Mouse (Mus musculus) lung, embryonic 14.5 days (tissue): Measurements from ENCODE around the gene Adgrb3. TPM values are rescaled to one million over a fixed set of nuclear protein-coding genes. Genes with fewer than 3 reads are reported as not detected.

Experiments
- ATAC-seq: fragments of 200-750 bp; cut with Nextera tagmentation; 2 replicates; pipeline ENCODE4 v1.8.0; 2017; ENCODE audit warnings: mild to moderate bottlenecking, moderate TSS enrichment, moderate library complexity; ENCODE audit not compliant: insufficient read depth
- DNase-seq: peaks from one replicate; pipeline ENCODE4 v3.0.0-alpha.2; 2015
- H3K27ac ChIP-seq: fragments of 300-500 bp; sonication (generic); 2 replicates; pipeline ENCODE4 v1.5.1; 2014; ENCODE audit warnings: low read depth, mild to moderate bottlenecking, moderate library complexity
- H3K27me3 ChIP-seq: fragments of 300-500 bp; sonication (generic); 2 replicates; pipeline ENCODE4 v1.6.1; 2014; ENCODE audit warnings: low read length, control low read depth; ENCODE audit not compliant: insufficient read depth
- H3K36me3 ChIP-seq: fragments of 300-500 bp; sonication (generic); 2 replicates; pipeline ENCODE4 v1.6.1; 2014; ENCODE audit warnings: control low read depth; ENCODE audit not compliant: insufficient read depth
- H3K4me1 ChIP-seq: fragments of 300-500 bp; sonication (generic); 2 replicates; pipeline ENCODE4 v1.6.1; 2014; ENCODE audit warnings: antibody characterized with exemption, control low read depth; ENCODE audit not compliant: insufficient read depth
- H3K4me2 ChIP-seq: fragments of 300-500 bp; sonication (generic); 2 replicates; pipeline ENCODE4 v1.6.1; 2014; ENCODE audit warnings: mild to moderate bottlenecking
- H3K4me3 ChIP-seq: fragments of 300-500 bp; sonication (generic); 2 replicates; pipeline ENCODE4 v1.5.1; 2014; ENCODE audit warnings: low read depth, low read length
- H3K9ac ChIP-seq: fragments of 300-500 bp; sonication (generic); 2 replicates; pipeline ENCODE4 v1.6.1; 2014
- H3K9me3 ChIP-seq: fragments of 300-500 bp; sonication (generic); 2 replicates; pipeline ENCODE4 v1.6.1; 2016; ENCODE audit warnings: low read depth, low read length, control low read depth
- CTCF ChIP-seq: IDR thresholded peaks from 2 replicates; pipeline ENCODE4 v1.5.1; 2016; ENCODE audit warnings: antibody characterized with exemption, low read depth
- WGBS: fragments of 180-500 bp; shearing (Covaris S2); extraction: QIAGEN DNeasy Blood & Tissue Kit; methylation state at CpG from one replicate; pipeline ENCODE4 v1.1.7; 2014; 5-methylcytosine and 5-hydroxymethylcytosine counted together
- polyA plus RNA-seq: library from polyadenylated mRNA; unstranded; fragments of >200 nt; fragmentation: Nextera tagmentation; extraction: Ambion mirVana; gene quantifications from 2 replicates; pipeline ENCODE4 v1.2.1, GENCODE M21; 2014

Adgrb3 gene
- polyA plus RNA-seq, 1 experiment from 2014 or later: 0.74 TPM

GRCm38 (mm10) chr1:25778784-25779183 is 50.7 kb downstream of the Adgrb3 start:
- H3K27ac ChIP-seq: no peak overlapping the region
- no peaks in the 10 kb centered on the region for H3K4me1 ChIP-seq
- no peak overlapping the region for H3K9ac ChIP-seq
- H3K4me3 ChIP-seq: no peak overlapping the region
- 52% methylated on average over 1 of the region's 1 CpGs for WGBS
- H3K36me3 ChIP-seq: no peaks in the 10 kb centered on the region
- no peak overlapping the region for H3K4me2 ChIP-seq
- no peak for ATAC-seq
- H3K27me3 ChIP-seq: no peaks in the 10 kb centered on the region
- no peak for TF ChIP-seq CTCF
- H3K9me3 ChIP-seq: no peaks in the 10 kb centered on the region
- no peak for DNase-seq

DNA sequence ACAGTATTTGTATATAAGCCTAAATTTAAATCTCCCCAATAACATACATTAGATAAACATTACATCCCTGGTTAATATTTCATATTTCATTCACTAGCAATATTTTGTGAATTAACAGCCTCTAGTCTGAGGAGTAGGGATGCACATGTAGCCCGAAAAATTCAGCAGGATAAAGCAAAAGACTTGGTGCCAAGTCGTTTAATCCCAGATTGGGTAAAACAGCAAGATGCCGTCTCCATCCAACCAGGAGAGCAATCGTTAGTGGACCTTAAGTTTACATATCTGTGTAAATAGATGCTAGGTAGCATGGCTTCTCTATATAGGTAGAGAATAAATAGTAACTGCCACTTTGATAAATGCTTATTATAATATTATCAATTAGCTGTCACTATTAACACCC is 52.0 kb downstream of the Adgrb3 start:
- H3K4me3 ChIP-seq: no peak overlapping the region
- H3K36me3 ChIP-seq: no peaks in the 10 kb centered on the region
- H3K9ac ChIP-seq: no peak overlapping the region
- no peak for TF ChIP-seq CTCF
- 75% methylated on average over 4 of the region's 4 CpGs for WGBS
- no peak for ATAC-seq
- no peaks in the 10 kb centered on the region for H3K9me3 ChIP-seq
- H3K27me3 ChIP-seq: no peaks in the 10 kb centered on the region
- no peak overlapping the region for H3K4me2 ChIP-seq
- no peak overlapping the region for H3K27ac ChIP-seq
- no peak for DNase-seq
- no peaks in the 10 kb centered on the region for H3K4me1 ChIP-seq

GRCm38 (mm10) chr1:25775440-25776130 is 53.9 kb downstream of the Adgrb3 start:
- no peak overlapping the region for H3K27ac ChIP-seq
- no peak overlapping the region for H3K4me3 ChIP-seq
- no peak overlapping the region for H3K4me2 ChIP-seq
- H3K36me3 ChIP-seq: no peaks in the 10 kb centered on the region
- 66% methylated on average over 3 of the region's 3 CpGs for WGBS
- H3K4me1 ChIP-seq: no peaks in the 10 kb centered on the region
- no peak for TF ChIP-seq CTCF
- ATAC-seq: no peak
- H3K27me3 ChIP-seq: no peaks in the 10 kb centered on the region
- no peak for DNase-seq
- H3K9ac ChIP-seq: no peak overlapping the region
- H3K9me3 ChIP-seq: no peaks in the 10 kb centered on the region

- Histone ChIP-seq H3K9me3 (no peaks in the 10 kb centered on the region), H3K4me3 (no peak overlapping the region), H3K27ac (no peak overlapping the region), H3K9ac (no peak overlapping the region), H3K36me3 (no peaks in the 10 kb centered on the region), H3K4me1 (no peaks in the 10 kb centered on the region), H3K27me3 (no peaks in the 10 kb centered on the region), H3K4me2 (no peak overlapping the region)
- 66% methylated on average over 2 of the region's 2 CpGs for WGBS
- ATAC-seq (no peak), DNase-seq (no peak)
- no peak for TF ChIP-seq CTCF
Measured at GRCm38 (mm10) chr1:25768958-25769357, 60.5 kb downstream of the Adgrb3 start.

DNA sequence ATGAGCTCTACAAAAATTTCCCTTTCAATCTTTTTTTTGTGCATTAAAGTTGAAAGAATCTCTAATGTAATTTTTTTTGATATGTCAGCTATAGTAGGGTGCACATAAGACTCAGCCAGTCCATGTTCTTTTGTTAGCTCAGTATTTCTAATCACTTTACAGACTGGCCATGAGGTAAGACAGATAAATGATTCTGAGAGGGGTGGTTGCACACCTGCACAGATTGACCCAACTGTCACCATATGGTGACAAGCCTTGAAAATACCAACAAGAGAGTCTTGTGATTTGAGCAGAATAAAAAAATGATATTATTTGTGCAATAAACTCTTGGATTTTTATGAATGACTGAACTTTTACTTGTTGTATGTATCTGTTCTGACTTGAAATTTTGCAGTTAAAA is 74.2 kb downstream of the Adgrb3 start:
- ATAC-seq (no peak), DNase-seq (no peak)
- H3K9ac ChIP-seq: no peak overlapping the region
- H3K27me3 ChIP-seq: no peaks in the 10 kb centered on the region
- no peaks in the 10 kb centered on the region for H3K9me3 ChIP-seq
- H3K27ac ChIP-seq: no peak overlapping the region
- no peak overlapping the region for H3K4me3 ChIP-seq
- H3K4me2 ChIP-seq: no peak overlapping the region
- H3K36me3 ChIP-seq: no peaks in the 10 kb centered on the region
- no peaks in the 10 kb centered on the region for H3K4me1 ChIP-seq
- no peak for TF ChIP-seq CTCF

GRCm38 (mm10) chr1:25754528-25754927 is 75.0 kb downstream of the Adgrb3 start:
- ATAC-seq: no peak
- no peak for TF ChIP-seq CTCF
- WGBS: 75% methylated on average over 4 of the region's 4 CpGs

GRCm38 (mm10) chr1:25745575-25745974 is 83.9 kb downstream of the Adgrb3 start:
- TF ChIP-seq CTCF: no peak
- H3K27me3 ChIP-seq: no peaks in the 10 kb centered on the region
- no peak overlapping the region for H3K4me3 ChIP-seq
- DNase-seq (no peak), ATAC-seq (no peak)
- H3K9ac ChIP-seq: no peak overlapping the region
- H3K36me3 ChIP-seq: no peaks in the 10 kb centered on the region
- WGBS: 79% methylated on average over 4 of the region's 4 CpGs
- no peak overlapping the region for H3K27ac ChIP-seq
- no peak overlapping the region for H3K4me2 ChIP-seq
- H3K9me3 ChIP-seq: no peaks in the 10 kb centered on the region
- no peaks in the 10 kb centered on the region for H3K4me1 ChIP-seq

More at GRCm38 (mm10) chr1:25754528-25754927, 75.0 kb downstream of the Adgrb3 start:
- no peak for DNase-seq
- Histone ChIP-seq H3K9me3 (no peaks in the 10 kb centered on the region), H3K36me3 (no peaks in the 10 kb centered on the region), H3K27me3 (no peaks in the 10 kb centered on the region), H3K4me1 (no peaks in the 10 kb centered on the region), H3K27ac (no peak overlapping the region), H3K9ac (no peak overlapping the region), H3K4me2 (no peak overlapping the region), H3K4me3 (no peak overlapping the region)

- Histone ChIP-seq H3K9me3 (no peaks in the 10 kb centered on the region), H3K9ac (no peak overlapping the region), H3K4me3 (no peak overlapping the region), H3K27me3 (no peaks in the 10 kb centered on the region), H3K4me2 (no peak overlapping the region), H3K4me1 (no peaks in the 10 kb centered on the region), H3K27ac (no peak overlapping the region), H3K36me3 (no peaks in the 10 kb centered on the region)
- no peak for TF ChIP-seq CTCF
- WGBS: 80% methylated on average over 6 of the region's 6 CpGs
- ATAC-seq (no peak), DNase-seq (no peak)
Measured at GRCm38 (mm10) chr1:25744736-25745135, 84.8 kb downstream of the Adgrb3 start.
